Mouse (Mus musculus): ENCODE results near the gene Dock3. TPM values are rescaled to one million over a fixed set of nuclear protein-coding genes. Genes with fewer than 3 reads are reported as not detected.
A peak's percentile ranks its signal among the peaks of the same experiment; 100 is the strongest.
"Not testable (repeated sequence)": the region's sequence is repeated elsewhere in the genome, so short reads cannot be mapped to it uniquely, and the experiment has no call there.

Gene Dock3
- total RNA-seq, 2 experiments from 2014 or later = 1.2 TPM; not detected in 1

DNA sequence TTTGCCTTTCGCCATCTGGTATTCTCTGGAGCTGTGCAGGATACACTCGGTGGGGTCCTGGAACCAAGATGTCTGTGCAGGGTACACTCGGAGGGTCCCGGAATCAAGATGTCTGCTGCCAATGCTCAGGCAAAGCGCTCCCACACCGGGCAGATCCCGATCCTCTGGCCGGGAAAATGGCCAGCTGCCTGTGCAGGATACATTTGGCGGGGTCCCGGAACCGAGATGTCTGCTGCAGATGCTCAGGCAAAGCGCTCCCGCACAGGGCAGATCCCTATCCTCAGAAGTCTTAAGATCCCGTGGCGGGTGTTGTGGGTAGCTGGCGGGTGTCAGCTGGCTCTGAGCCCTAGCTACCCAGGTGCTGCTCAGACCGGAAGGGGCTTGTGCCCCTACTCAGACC lies 142.3 kb downstream of the Dock3 start:
- not testable (repeated sequence) for ATAC-seq (replicated peaks; ENCODE audit: poor library complexity)

- ATAC-seq (replicated peaks; ENCODE audit: poor library complexity) = no peak
Measured at GRCm38 (mm10) chr9:107087531-107087930, 144.2 kb downstream of the Dock3 start.

GRCm38 (mm10) chr9:107037947-107038346 lies 193.8 kb downstream of the Dock3 start:
- ATAC-seq (replicated peaks; ENCODE audit: poor library complexity) = no peak

DNA sequence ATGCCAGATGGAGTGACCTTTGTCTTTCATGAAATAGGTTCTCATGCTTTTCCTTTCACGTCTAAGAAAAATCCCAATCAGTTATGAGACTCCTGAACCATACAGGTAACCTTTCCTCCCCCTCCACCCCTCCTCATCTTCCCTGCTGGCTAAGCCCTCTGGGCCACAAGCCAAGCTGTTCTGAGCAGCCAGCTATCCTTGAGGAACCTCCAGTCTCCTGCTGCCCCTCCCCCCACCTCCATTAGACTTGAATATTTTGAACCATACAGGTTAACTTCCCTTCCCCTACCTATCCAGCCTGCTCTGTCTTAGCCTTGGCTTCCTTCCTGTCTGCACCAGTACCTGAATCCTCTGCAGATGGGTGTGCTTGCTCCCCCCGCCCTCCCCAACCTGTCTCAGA lies 204.1 kb downstream of the Dock3 start:
- ATAC-seq (replicated peaks; ENCODE audit: poor library complexity) = no peak

GRCm38 (mm10) chr9:107009841-107010240 lies 221.9 kb downstream of the Dock3 start:
- no peak for ATAC-seq (replicated peaks; ENCODE audit: poor library complexity)

GRCm38 (mm10) chr9:107003187-107003586 lies 228.5 kb downstream of the Dock3 start:
- ATAC-seq (replicated peaks; ENCODE audit: poor library complexity) = no peak

DNA sequence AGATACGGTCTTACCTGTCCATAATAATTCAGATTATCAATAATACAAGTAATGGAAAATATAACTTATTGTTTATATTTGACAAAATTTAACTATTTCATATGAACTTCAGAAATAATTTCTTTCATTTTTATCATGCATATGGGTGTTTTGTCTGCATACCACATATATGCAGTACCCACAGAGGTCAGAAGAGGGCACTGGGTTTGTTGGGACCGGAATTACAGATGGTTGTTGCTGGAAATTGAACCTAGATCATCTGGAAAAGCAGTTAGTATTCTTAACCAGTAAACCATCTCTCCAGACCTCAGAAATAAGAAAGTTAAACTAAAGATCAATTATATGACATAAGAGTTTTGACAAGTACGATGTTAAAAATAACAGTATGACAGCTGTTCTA lies 261.0 kb downstream of the Dock3 start:
- no peak for ATAC-seq (replicated peaks; ENCODE audit: poor library complexity)

GRCm38 (mm10) chr9:106958452-106958851 lies 273.3 kb downstream of the Dock3 start:
- no peak for ATAC-seq (replicated peaks; ENCODE audit: poor library complexity)

- no peak for ATAC-seq (replicated peaks; ENCODE audit: poor library complexity)
Measured at GRCm38 (mm10) chr9:106955486-106955885, 276.2 kb downstream of the Dock3 start.

DNA sequence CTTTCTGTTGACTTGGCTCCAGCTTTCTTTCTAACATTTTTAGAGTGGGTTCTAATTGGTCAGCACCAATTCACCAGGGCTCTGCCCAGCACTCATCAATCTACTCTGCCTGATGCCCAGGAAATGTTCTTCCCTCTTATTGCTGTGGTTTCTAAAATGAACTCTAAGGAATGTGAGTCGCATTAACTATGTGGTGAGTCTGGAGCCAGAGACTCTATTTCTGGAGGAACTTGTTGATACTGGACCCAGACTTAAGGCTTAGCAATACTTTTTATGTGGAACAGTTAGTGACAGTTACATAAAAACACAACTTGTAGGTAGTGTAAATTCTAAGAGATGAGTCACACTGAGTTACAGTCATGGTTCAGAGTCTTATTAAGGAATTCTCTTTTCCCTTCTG lies 296.7 kb downstream of the Dock3 start:
- ATAC-seq (replicated peaks; ENCODE audit: poor library complexity) = no peak

DNA sequence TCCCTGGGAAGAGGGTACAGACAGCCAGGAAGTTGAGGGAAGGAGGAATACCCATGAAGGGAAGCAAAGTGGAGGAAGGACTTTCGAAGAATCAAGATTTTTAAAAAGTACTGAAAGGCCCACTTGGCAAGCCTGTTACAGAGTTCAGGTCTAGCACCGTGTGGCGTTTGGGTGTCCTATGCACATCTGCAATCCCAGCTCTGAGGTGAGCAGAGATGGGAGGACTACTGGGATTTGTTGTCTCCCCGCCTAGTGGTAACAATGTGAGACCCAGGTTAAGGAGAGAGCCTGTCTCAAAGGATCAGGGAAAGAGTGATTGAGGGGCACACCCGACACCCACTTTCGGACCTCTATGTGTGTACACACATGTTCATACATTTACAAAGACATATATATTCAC lies 316.8 kb downstream of the Dock3 start:
- no peak for ATAC-seq (replicated peaks; ENCODE audit: poor library complexity)

GRCm38 (mm10) chr9:106913759-106914158 lies 317.9 kb downstream of the Dock3 start:
- ATAC-seq (replicated peaks; ENCODE audit: poor library complexity) = 0 out of 2 replicates have a peak, but pooled peaks have one; percentile 34

DNA sequence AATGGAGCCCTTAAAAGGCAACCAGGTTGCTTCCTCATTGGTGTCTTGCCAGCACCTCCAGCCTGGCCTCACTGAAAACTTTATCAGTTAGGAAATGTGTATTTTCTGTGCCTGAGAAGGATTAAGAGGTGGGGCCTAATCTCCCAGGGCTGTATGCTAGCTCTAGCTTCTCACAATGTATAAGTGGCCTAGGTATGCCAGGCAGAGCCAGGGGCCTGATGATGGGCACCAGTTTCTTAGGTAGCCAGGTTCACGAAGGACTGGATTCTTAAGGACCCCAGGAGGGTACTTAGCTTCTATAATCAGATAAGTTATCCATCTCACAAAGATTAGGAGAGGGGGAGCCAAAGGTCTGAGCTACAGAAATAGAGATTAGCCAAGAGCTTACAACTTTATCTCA lies 320.1 kb downstream of the Dock3 start:
- no peak for ATAC-seq (replicated peaks; ENCODE audit: poor library complexity)

GRCm38 (mm10) chr9:106908715-106909114 lies 323.0 kb downstream of the Dock3 start:
- peak; percentile 94 for ATAC-seq (replicated peaks; ENCODE audit: poor library complexity)

GRCm38 (mm10) chr9:106908174-106908573 lies 323.5 kb downstream of the Dock3 start:
- no peak for ATAC-seq (replicated peaks; ENCODE audit: poor library complexity)

DNA sequence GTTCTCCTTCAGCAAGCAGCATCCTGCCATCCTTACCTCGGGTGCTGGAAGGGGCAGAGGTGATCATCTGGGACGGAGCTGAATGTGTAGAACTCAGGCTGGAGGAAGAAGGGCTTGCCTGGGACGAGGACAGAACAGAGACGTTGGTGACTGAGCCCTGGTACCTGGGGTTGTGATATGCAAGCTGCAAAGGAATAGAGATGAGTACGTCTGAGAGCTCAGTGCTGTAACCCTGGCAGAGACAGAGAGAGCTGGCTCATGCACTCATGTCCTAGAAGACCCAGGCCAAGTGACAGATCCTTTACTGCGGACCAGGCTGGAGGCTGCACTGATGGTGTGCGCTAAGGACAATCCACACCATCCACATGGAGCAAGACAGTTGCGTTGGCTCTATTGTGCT lies 325.1 kb downstream of the Dock3 start:
- no peak for ATAC-seq (replicated peaks; ENCODE audit: poor library complexity)

- peak; percentile 80 for ATAC-seq (replicated peaks; ENCODE audit: poor library complexity)
Measured at GRCm38 (mm10) chr9:106903791-106904134, 327.9 kb downstream of the Dock3 start.

GRCm38 (mm10) chr9:106903099-106903790 lies 328.5 kb downstream of the Dock3 start:
- peak; percentile 57 for ATAC-seq (replicated peaks; ENCODE audit: poor library complexity)

- ATAC-seq (replicated peaks; ENCODE audit: poor library complexity) = no peak
Measured at GRCm38 (mm10) chr9:106901596-106901995, 330.1 kb downstream of the Dock3 start.

- ATAC-seq (replicated peaks; ENCODE audit: poor library complexity) = no peak
Measured at GRCm38 (mm10) chr9:106898901-106899300, 332.8 kb downstream of the Dock3 start.

DNA sequence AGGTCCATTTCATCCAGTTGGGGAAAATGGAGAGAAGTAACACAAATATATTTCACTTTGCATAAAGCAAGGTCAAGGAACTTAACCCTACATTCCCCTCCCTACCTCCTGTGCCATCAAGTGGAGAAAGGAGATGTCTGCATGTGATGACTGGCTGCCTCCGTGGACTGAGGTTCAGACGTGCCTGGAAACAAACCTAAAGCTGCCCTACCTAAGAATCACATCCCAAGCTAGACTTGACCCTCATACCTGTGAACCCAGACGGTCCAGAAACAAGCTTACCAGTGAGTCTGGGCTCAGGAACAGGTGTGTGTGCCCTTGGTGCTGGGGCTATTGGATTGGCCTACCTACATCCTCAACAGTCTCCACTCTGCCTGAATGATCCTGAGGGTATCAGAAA lies 338.4 kb downstream of the Dock3 start:
- no peak for ATAC-seq (replicated peaks; ENCODE audit: poor library complexity)

- ATAC-seq (replicated peaks; ENCODE audit: poor library complexity) = no peak
Measured at GRCm38 (mm10) chr9:106892552-106892875, 339.2 kb downstream of the Dock3 start.

- peak; percentile 79 for ATAC-seq (replicated peaks; ENCODE audit: poor library complexity)
Measured at GRCm38 (mm10) chr9:106891829-106892551, 339.7 kb downstream of the Dock3 start, which contains the start of gene Manf. Manf (minus strand) TSS chr9:106891979.

Data from megakaryocyte progenitor cell, adult 5-6 weeks (primary cell).